Mouse (Mus musculus) midbrain, embryonic 12.5 days (tissue): Measurements from ENCODE around the gene Apoe. TPM values are rescaled to one million over a fixed set of nuclear protein-coding genes. Genes with fewer than 3 reads are reported as not detected.
"Not testable (repeated sequence)": the region's sequence is repeated elsewhere in the genome, so short reads cannot be mapped to it uniquely, and the experiment has no call there.

ENCODE experiments used
- ATAC-seq: fragments of 200-750 bp; cut with Nextera tagmentation; 2 replicates; pipeline ENCODE4 v1.8.0; 2017; ENCODE audit warnings: low read depth, moderate TSS enrichment, moderate library complexity; ENCODE audit not compliant: low FRiP score
- H3K27ac ChIP-seq: fragments of 300-500 bp; sonication (generic); replicated peaks from 2 replicates; pipeline ENCODE4 v1.5.1; 2016; ENCODE audit warnings: mild to moderate bottlenecking
- H3K27me3 ChIP-seq: fragments of 300-500 bp; sonication (generic); 2 replicates; pipeline ENCODE4 v1.6.1; 2016; ENCODE audit warnings: mild to moderate bottlenecking
- H3K36me3 ChIP-seq: fragments of 300-500 bp; sonication (generic); 2 replicates; pipeline ENCODE4 v1.6.1; 2016
- H3K4me1 ChIP-seq: fragments of 300-500 bp; sonication (generic); 2 replicates; pipeline ENCODE4 v1.6.1; 2016
- H3K4me2 ChIP-seq: fragments of 300-500 bp; sonication (generic); replicated peaks from 2 replicates; pipeline ENCODE4 v1.6.1; 2016; ENCODE audit warnings: mild to moderate bottlenecking, moderate library complexity
- H3K4me3 ChIP-seq: fragments of 300-500 bp; sonication (generic); 2 replicates; pipeline ENCODE4 v1.5.1; 2016; ENCODE audit warnings: mild to moderate bottlenecking
- H3K9ac ChIP-seq: fragments of 300-500 bp; sonication (generic); replicated peaks from 2 replicates; pipeline ENCODE4 v1.6.1; 2016; ENCODE audit warnings: mild to moderate bottlenecking, moderate library complexity
- H3K9me3 ChIP-seq: fragments of 300-500 bp; sonication (generic); 2 replicates; pipeline ENCODE4 v1.6.1; 2016; ENCODE audit warnings: mild to moderate bottlenecking
- WGBS: fragments of 180-500 bp; shearing (Covaris S2); methylation state at CpG from one replicate; pipeline ENCODE4 v1.1.7; 2016; 5-methylcytosine and 5-hydroxymethylcytosine counted together
- polyA plus RNA-seq: library from polyadenylated mRNA; unstranded; fragments of >200 nt; fragmentation: Nextera tagmentation; extraction: Ambion mirVana; gene quantifications from 2 replicates; pipeline ENCODE4 v1.2.1, GENCODE M21; 2016

The Apoe gene
- polyA plus RNA-seq, 1 experiment from 2014 or later, result 260 TPM

DNA sequence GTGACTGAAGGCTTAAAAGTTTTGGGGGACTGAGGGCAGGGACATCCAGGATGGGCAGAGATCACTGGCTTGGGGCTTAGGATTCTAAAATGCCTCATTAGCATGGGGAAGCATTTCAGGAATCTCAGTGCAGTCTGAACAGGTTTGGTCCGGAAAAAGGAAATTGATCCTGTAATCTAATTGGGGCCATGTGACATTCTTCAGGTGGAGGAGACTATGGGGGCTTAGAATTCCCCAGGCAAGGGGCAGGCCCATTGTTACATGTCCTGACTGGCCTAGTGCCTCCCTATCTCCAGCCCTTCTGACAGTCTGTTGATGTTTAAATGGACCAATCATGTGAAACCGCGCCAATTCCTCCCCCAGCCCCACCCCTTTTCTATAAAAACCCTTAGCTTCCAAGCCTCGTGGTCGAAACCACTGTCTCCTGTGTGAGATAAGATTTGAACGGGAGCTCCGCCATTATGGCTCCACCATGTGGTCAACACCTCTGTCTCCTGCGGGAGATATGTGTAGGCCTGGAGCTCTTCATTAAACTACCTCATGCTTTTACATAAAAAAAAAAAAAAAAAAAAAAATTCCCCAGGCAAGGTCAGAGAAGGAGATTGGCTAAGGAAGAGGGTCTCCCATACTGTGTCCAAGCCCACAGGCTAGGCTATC lies 11.9 kb downstream of the Apoe start:
- not testable (repeated sequence) for H3K9ac ChIP-seq, H3K9me3 ChIP-seq, H3K4me2 ChIP-seq, H3K27me3 ChIP-seq, H3K36me3 ChIP-seq, H3K4me1 ChIP-seq, ATAC-seq, H3K4me3 ChIP-seq, H3K27ac ChIP-seq
- 80% methylated on average over 8 of the region's 8 CpGs for WGBS

GRCm38 (mm10) chr7:19686521-19686920 lies 12.5 kb downstream of the Apoe start:
- Histone ChIP-seq H3K4me1 (no peaks in the 10 kb centered on the region), H3K36me3 (no peaks in the 10 kb centered on the region), H3K4me3 (no peak overlapping the region), H3K9ac (no peak overlapping the region), H3K27ac (no peak overlapping the region), H3K9me3 (no peaks in the 10 kb centered on the region), H3K27me3 (no peaks in the 10 kb centered on the region), H3K4me2 (no peak overlapping the region)
- WGBS, result 92% methylated on average over 6 of the region's 6 CpGs
- ATAC-seq, result no peak

DNA sequence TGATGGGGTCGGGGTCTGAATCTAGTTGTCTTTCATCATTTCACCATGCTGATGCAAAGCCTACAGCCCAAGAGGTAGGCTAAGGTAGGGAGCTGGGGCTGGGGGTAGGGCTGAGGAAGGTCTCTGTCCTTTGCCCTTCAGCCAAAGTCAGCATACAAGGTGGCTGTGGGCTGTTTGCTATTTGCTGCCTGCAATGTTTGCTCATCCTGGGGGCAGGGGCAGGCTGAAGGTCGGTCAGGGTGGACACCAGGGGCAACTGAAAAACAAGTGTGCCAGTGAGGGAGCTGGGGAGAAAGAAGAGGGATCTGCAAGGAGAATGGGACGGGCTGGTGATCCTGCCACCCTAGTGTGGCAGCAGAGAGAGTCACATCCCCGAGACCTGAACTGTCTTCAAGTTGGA lies 13.6 kb downstream of the Apoe start:
- no peak for ATAC-seq
- WGBS, result 68% methylated on average over 4 of the region's 4 CpGs
- Histone ChIP-seq H3K9me3 (no peaks in the 10 kb centered on the region), H3K4me1 (no peaks in the 10 kb centered on the region), H3K36me3 (no peaks in the 10 kb centered on the region), H3K27me3 (no peaks in the 10 kb centered on the region), H3K27ac (no peak overlapping the region), H3K9ac (no peak overlapping the region), H3K4me2 (no peak overlapping the region), H3K4me3 (no peak overlapping the region)

- WGBS, result 87% methylated on average over 6 of the region's 6 CpGs
- Histone ChIP-seq H3K27ac (no peak overlapping the region), H3K36me3 (no peaks in the 10 kb centered on the region), H3K9ac (no peak overlapping the region), H3K4me3 (no peak overlapping the region), H3K27me3 (no peaks in the 10 kb centered on the region), H3K4me1 (no peaks in the 10 kb centered on the region), H3K4me2 (no peak overlapping the region), H3K9me3 (no peaks in the 10 kb centered on the region)
- ATAC-seq, result no peak
These were observed 15.2 kb downstream of the Apoe start for GRCm38 (mm10) chr7:19683771-19684201.

DNA sequence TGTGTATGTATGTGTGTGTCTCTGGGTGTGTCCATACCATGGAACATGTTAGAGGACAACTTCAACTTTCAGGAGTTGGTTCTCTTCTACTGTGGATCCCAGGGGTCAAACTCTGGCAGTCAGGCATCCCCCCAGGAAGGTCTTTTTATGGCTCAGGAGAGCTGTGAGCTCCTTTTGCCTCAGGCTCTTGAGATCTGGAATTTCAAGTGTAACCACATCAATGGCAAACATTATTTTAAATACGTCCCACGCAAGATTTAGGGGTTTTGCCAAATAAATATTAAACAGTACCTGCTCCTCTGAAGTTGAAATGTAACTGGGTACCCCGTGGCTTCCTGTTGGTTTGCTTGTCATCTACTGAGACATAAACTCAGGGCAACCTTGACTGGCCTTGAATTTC lies 16.0 kb downstream of the Apoe start:
- H3K4me1 ChIP-seq, result no peaks in the 10 kb centered on the region
- no peak overlapping the region for H3K4me2 ChIP-seq
- H3K9ac ChIP-seq, result no peak overlapping the region
- no peak for ATAC-seq
- H3K27me3 ChIP-seq, result no peaks in the 10 kb centered on the region
- H3K9me3 ChIP-seq, result no peaks in the 10 kb centered on the region
- H3K27ac ChIP-seq, result no peak overlapping the region
- WGBS, result 83% methylated on average over 3 of the region's 3 CpGs
- H3K36me3 ChIP-seq, result no peaks in the 10 kb centered on the region
- no peak overlapping the region for H3K4me3 ChIP-seq

DNA sequence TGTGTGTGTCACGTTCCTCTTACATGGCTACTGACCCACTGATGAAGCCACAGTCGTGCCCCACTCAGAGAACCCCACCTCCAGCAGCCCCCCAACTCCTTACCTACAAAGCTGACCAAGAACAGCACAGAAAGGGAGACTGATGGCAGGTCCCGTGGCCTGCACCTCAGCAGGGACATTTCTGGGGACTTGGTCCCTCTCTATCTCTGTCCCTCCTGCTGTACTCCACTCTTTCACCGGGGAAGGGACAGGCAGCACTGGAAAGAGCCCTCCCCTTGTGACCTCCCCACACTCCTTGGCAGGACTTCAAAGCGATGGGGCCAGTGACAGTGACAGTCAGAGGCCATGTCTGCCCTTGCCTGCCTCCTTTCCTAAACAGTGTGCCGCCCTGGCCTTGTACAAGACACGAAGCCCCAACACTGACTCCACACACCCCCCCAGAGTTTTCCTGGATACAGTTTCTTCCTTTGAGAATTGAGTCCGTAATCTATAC lies 17.7 kb downstream of the Apoe start, which contains the start of the genes Gm44805 and Apoc4:
TSS of gene Gm44805 (minus strand) at position 222 of the 493 bp plus-strand sequence.
TSS of gene Apoc4 (minus strand) at position 278 of the 493 bp plus-strand sequence.
- Histone ChIP-seq H3K4me2 (no peak within 1 kb of the TSS), H3K36me3 (no peaks in the 10 kb centered on the region), H3K27me3 (no peaks in the 10 kb centered on the region), H3K4me1 (no peaks in the 10 kb centered on the region), H3K27ac (no peak within 1 kb of the TSS), H3K9ac (no peak within 1 kb of the TSS), H3K4me3 (no peak within 1 kb of the TSS), H3K9me3 (no peaks in the 10 kb centered on the region)
- no peak for ATAC-seq
- WGBS, result 61% methylated on average over 8 of the region's 8 CpGs

DNA sequence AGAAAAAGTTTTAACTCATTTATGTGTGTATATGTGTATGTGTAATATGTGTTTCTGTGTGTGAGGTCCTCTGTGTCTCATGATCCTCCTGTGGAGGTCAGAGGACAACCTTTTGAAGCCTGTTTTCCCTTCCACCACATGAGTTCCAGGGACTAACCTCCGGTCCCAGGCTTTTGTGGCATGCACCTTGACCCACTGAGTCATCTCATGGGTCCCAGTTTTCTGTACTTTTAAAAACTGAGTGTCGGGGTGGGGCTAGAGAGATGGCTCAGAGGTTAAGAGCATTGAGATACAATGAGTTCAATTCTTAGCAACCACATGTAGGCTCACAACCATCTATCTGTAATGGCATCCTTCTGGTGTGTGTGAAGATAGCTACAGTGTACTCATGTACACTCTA lies 18.3 kb downstream of the Apoe start:
- no peaks in the 10 kb centered on the region for H3K4me1 ChIP-seq
- WGBS, result 87% methylated on average over 2 of the region's 2 CpGs
- H3K36me3 ChIP-seq, result no peaks in the 10 kb centered on the region
- no peaks in the 10 kb centered on the region for H3K27me3 ChIP-seq
- no peak overlapping the region for H3K9ac ChIP-seq
- no peak overlapping the region for H3K4me3 ChIP-seq
- no peaks in the 10 kb centered on the region for H3K9me3 ChIP-seq
- H3K4me2 ChIP-seq, result no peak overlapping the region
- H3K27ac ChIP-seq, result no peak overlapping the region
- ATAC-seq, result no peak

DNA sequence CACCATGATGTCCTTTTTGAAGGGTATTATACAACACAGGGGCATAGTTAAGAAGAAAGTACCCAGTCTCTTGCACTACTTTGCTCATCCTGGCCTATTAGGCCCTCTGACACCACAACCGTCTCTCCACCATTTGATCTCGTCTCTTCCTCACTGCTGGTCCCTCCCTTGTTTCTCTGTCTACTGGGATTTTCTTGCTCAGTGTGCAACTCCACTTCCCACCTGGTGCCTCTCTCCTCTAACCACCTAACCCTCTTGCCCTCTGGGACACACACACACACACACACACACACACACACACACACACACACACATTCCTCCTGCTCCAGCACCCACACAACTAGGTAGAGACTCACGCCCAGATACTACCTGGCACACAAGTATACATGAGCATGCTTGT lies 20.1 kb downstream of the Apoe start:
- Histone ChIP-seq H3K27ac (no peak overlapping the region), H3K4me2 (no peak overlapping the region), H3K4me1 (no peaks in the 10 kb centered on the region), H3K36me3 (no peaks in the 10 kb centered on the region), H3K4me3 (no peak overlapping the region), H3K9ac (no peak overlapping the region), H3K27me3 (no peaks in the 10 kb centered on the region), H3K9me3 (no peaks in the 10 kb centered on the region)
- 82% methylated on average over 3 of the region's 3 CpGs for WGBS
- ATAC-seq, result no peak

GRCm38 (mm10) chr7:19677872-19678271 lies 21.1 kb downstream of the Apoe start, which contains the start of gene Apoc2:
Apoc2 (minus strand) TSS chr7:19677941.
- WGBS, result 83% methylated on average over 8 of the region's 8 CpGs
- H3K9me3 ChIP-seq, result no peaks in the 10 kb centered on the region
- H3K4me1 ChIP-seq, result no peaks in the 10 kb centered on the region
- ATAC-seq, result no peak
- H3K27ac ChIP-seq, result no peak within 1 kb of the TSS
- no peak within 1 kb of the TSS for H3K9ac ChIP-seq
- H3K36me3 ChIP-seq, result no peaks in the 10 kb centered on the region
- no peak within 1 kb of the TSS for H3K4me3 ChIP-seq
- no peaks in the 10 kb centered on the region for H3K27me3 ChIP-seq
- no peak within 1 kb of the TSS for H3K4me2 ChIP-seq

GRCm38 (mm10) chr7:19676662-19677061 lies 22.3 kb downstream of the Apoe start:
- Histone ChIP-seq H3K4me2 (no peak overlapping the region), H3K36me3 (no peaks in the 10 kb centered on the region), H3K27me3 (no peaks in the 10 kb centered on the region), H3K9me3 (no peaks in the 10 kb centered on the region), H3K9ac (no peak overlapping the region), H3K27ac (no peak overlapping the region), H3K4me3 (no peak overlapping the region), H3K4me1 (no peaks in the 10 kb centered on the region)
- ATAC-seq, result no peak
- 82% methylated on average over 1 of the region's 1 CpGs for WGBS

DNA sequence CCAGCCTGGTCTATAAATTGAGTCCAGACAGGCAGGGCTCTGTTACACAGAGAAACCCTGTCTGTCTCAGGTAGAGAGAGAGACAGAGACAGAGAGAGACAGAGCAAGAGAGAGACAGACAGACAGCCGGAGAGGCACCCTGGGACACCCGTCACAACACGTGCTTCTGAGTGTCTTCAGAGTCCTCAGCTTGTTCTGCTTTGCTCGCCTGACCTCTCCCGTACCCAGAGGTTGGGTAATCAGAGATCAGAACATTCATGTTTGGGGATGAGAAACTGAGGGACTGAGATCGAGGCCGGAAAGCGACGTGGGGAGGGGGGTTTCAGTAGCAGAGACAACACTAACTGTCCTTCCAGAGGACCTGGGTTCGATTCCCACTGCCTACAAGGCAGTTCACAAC lies 23.2 kb downstream of the Apoe start:
- whole genome bisulfite sequencing, result 82% methylated on average over 10 of the region's 10 CpGs
- no peaks in the 10 kb centered on the region for H3K9me3 ChIP-seq
- no peak overlapping the region for H3K27ac ChIP-seq
- H3K4me1 ChIP-seq, result no peaks in the 10 kb centered on the region
- H3K36me3 ChIP-seq, result no peaks in the 10 kb centered on the region
- ATAC-seq, result no peak
- no peak overlapping the region for H3K9ac ChIP-seq
- H3K4me2 ChIP-seq, result no peak overlapping the region
- no peak overlapping the region for H3K4me3 ChIP-seq
- no peaks in the 10 kb centered on the region for H3K27me3 ChIP-seq

- 67% methylated on average over 14 of the region's 14 CpGs for WGBS
- H3K4me1 ChIP-seq, result peaks cover 5% of the 10 kb centered on the region; the same call in 1 of the 2 replicates
- H3K27ac ChIP-seq, result no peak overlapping the region
- no peak overlapping the region for H3K4me3 ChIP-seq
- H3K9me3 ChIP-seq, result no peaks in the 10 kb centered on the region
- no peak overlapping the region for H3K4me2 ChIP-seq
- no peak for ATAC-seq
- no peaks in the 10 kb centered on the region for H3K27me3 ChIP-seq
- H3K36me3 ChIP-seq, result no peaks in the 10 kb centered on the region
- no peak overlapping the region for H3K9ac ChIP-seq
These were observed 25.8 kb downstream of the Apoe start for GRCm38 (mm10) chr7:19673083-19673699.
